Mouse (Mus musculus): ENCODE data around the gene Tex2.

DNA sequence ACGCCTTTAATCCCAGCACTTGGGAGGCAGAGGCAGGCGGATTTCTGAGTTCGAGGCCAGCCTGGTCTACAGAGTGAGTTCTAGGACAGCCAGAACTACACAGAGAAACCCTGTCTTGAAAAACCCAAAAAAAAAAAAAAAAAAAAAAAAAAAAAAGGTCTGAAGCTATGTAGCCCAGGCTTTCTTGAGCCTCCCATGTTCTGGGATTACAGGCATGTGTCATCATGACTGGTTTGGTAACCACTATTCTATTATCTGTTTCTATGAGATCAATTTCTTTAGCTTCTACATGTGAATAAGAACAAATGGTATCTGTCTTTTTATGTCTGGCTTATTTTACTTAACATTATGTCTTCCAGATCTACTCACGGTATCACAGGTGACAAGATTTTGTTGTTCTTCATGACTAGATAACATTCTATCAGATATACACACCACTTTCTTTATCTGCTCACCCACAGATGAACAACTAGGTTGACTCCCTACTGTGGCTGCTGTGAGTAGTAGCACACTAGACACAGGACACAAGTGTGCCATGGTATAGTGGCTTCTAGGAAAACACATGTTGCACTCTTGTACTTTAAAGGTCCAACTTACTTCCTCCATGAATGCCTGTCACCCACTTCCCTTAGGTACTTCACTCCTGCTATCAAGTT, 135.6 kb downstream of the Tex2 start:
- TF ChIP-seq CTCF (IDR thresholded peaks at IDR 0.05): no peak
- TF ChIP-seq EP300 (IDR thresholded peaks at IDR 0.05): no peak

All from lung, postnatal 0 days (tissue).